Mouse (Mus musculus) cerebellum, adult 2 months (tissue): Measurements from ENCODE around the gene Resf1.

Experiments used
- CTCF ChIP-seq: fragments of 200-500 bp; IDR thresholded peaks from 2 replicates; pipeline ENCODE4 v1.5.1; 2011; ENCODE audit warnings: low read depth, mild to moderate bottlenecking, control low read depth, low read length, moderate library complexity, borderline replicate concordance; ENCODE audit not compliant: insufficient read depth
- POLR2A ChIP-seq: fragments of 200-500 bp; IDR thresholded peaks from 2 replicates; pipeline ENCODE4 v1.6.1; 2011; ENCODE audit warnings: low read length, control low read depth, borderline replicate concordance; ENCODE audit not compliant: insufficient read depth

DNA sequence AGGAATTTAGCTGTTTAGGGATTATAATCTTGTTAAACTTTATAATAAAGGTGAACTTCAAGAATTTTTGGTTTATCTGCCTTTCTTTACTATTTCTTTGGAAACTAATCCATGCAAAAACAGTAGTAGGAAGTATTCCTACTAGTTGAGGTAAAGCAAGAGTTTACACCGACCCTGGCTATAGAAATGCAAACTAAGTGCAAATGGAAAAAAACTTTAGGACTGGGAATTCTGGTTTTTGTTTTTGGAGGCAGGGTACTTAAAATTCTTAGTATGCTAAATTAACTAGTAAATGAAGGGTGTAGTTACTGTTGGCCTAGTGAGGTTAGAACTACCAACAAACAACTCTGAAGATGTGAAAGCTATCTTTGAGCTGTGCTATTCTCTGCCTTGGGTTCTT, 3.0 kb downstream of the Resf1 start:
- no peak for TF ChIP-seq CTCF
- no peak for TF ChIP-seq POLR2A
